Mouse (Mus musculus) spleen, adult 2 months (tissue): Measurements from ENCODE around the gene Unc119. TPM values are rescaled to one million over a fixed set of nuclear protein-coding genes. Genes with fewer than 3 reads are reported as not detected.

Source experiments
- DNase-seq, 2 experiments: peaks; one replicate each; pipeline versions ENCODE4 v3.0.0 to v3.0.0-alpha.2; 2012 to 2021; ENCODE audit warnings: low spot score in 2 of 2, low read depth in 1 of 2
- H3K27ac ChIP-seq: fragments of 200-500 bp; 2 replicates; pipeline ENCODE4 v1.5.1; 2012; ENCODE audit warnings: low read length, inconsistent platforms; ENCODE audit not compliant: insufficient read depth
- H3K27me3 ChIP-seq: fragments of 200-500 bp; 2 replicates; pipeline ENCODE4 v1.6.1; 2012; ENCODE audit warnings: mild to moderate bottlenecking, moderate library complexity, low read length, inconsistent platforms; ENCODE audit not compliant: control insufficient read depth, insufficient read depth
- H3K36me3 ChIP-seq: fragments of 200-500 bp; 2 replicates; pipeline ENCODE4 v1.6.1; 2012; ENCODE audit warnings: mild to moderate bottlenecking, low read length, inconsistent platforms; ENCODE audit not compliant: control insufficient read depth, insufficient read depth
- H3K4me1 ChIP-seq: fragments of 200-500 bp; 2 replicates; pipeline ENCODE4 v1.6.1; 2011; ENCODE audit warnings: inconsistent platforms; ENCODE audit not compliant: control insufficient read depth, insufficient read depth, insufficient read length
- H3K4me3 ChIP-seq: fragments of 200-500 bp; 2 replicates; pipeline ENCODE4 v1.5.1; 2011; ENCODE audit warnings: mild to moderate bottlenecking, inconsistent platforms; ENCODE audit not compliant: insufficient read depth, insufficient read length; ENCODE audit errors: extremely low read depth
- CTCF ChIP-seq: fragments of 200-500 bp; IDR thresholded peaks from 2 replicates; pipeline ENCODE4 v1.5.1; 2011; ENCODE audit warnings: mild to moderate bottlenecking, inconsistent platforms; ENCODE audit not compliant: insufficient read depth, insufficient read length, insufficient replicate concordance; ENCODE audit errors: extremely low read depth
- POLR2A ChIP-seq: fragments of 200-500 bp; IDR thresholded peaks from 2 replicates; pipeline ENCODE4 v1.6.1; 2011; ENCODE audit warnings: low read depth, low read length, inconsistent platforms
- WGBS: fragments of 180-500 bp; shearing (Covaris S2); methylation state at CpG from one replicate; pipeline ENCODE4 v1.1.7; 2018; 5-methylcytosine and 5-hydroxymethylcytosine counted together
- polyA plus RNA-seq: library from polyadenylated mRNA; depleted of rRNA; stranded (reverse); fragments of >200 nt; gene quantifications from 2 replicates; pipeline ENCODE4 v1.2.3, GENCODE M21; 2012

The Unc119 gene
- polyA plus RNA-seq, 1 experiment, result 66.6 TPM

DNA sequence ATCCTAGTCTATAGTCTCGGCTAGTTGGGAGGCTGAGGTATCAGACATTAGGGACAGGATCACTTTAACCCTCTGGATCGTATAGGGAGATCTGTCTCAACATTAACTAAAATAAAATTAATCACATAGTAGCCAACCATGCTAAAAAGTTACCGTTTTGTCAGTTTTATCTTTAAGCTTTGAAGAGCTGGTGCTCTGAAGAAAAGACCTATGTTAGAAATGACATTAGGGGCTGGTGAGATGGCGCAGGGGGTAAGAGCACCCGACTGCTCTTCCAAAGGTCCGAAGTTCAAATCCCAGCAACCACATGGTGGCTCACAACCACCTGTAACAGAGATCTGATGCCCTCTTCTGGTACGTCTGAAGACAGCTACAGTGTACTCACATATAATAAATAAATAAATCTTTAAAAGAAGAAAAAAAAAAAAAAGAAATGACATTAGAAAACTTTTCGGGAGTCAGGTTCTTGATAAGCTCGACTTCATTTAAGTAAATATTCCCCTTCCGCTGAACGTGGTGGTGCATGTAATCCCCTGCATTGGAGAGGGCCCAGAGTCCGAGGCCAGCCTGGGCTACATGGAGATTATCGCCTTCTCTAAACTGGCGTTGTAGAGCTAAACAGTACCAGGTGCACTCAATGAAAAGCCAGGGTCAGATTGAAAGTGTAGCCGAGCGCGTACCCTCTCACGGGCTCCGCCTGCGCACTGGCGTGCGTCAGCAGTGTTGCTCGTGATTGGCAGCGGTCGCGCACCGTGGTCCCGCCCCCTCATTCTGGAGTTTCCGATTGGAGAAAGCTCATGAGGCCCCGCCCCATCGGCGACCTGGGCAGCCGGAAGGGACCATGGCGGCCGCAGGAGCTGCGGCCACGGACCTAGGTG is 15.4 kb upstream of the Unc119 start, which contains the start of gene Pigs:
Gene Pigs, plus strand, starts transcription at position 782 of the 878 bp plus-strand sequence.
- Histone ChIP-seq H3K27ac (peak within 1 kb of the TSS; percentile 53), H3K36me3 (no peaks in the 10 kb centered on the region; the same call in 1 of the 2 replicates), H3K4me3 (peak within 1 kb of the TSS; percentile 75), H3K4me1 (peaks cover 6% of the 10 kb centered on the region; the same call in 1 of the 2 replicates), H3K27me3 (no peaks in the 10 kb centered on the region)
- peak; percentile 52 for TF ChIP-seq POLR2A
- no peak for TF ChIP-seq CTCF
- DNase-seq, result peak; percentile 83 to 97
- 10% methylated on average over 37 of the region's 37 CpGs for WGBS

- Histone ChIP-seq H3K4me3 (peak overlapping the region; percentile 75), H3K27ac (peak overlapping the region; percentile 49), H3K27me3 (no peaks in the 10 kb centered on the region), H3K4me1 (peaks cover 2% of the 10 kb centered on the region; the same call in 1 of the 2 replicates), H3K36me3 (peaks cover 4% of the 10 kb centered on the region)
- WGBS, result under 1% methylated on average over 41 of the region's 41 CpGs
- TF ChIP-seq CTCF, result no peak
- TF ChIP-seq POLR2A, result no peak
- DNase-seq, result no peak
Measured at GRCm38 (mm10) chr11:78328512-78329056, 14.7 kb upstream of the Unc119 start.

DNA sequence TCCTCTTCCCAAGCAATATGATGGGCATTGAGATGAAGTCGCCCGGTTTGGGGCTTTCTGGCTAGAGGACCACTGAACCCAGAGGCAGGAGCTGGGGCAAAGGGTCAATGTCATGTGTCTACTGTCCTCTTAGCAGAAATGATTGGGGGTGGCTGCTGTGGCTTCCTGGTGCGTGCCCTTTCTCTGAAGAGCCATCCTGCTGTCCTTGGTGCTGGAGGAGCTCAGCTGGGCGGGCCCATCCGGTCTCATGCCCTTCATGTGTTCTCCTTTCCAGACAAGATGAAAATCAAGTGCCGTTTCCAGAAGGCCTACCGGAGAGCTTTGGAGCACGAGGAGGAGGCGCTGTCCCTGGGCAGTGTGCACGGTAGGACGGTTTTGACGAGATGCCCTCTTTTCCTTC is 10.6 kb upstream of the Unc119 start:
- WGBS, result 94% methylated on average over 12 of the region's 12 CpGs
- DNase-seq, result no peak
- Histone ChIP-seq H3K27ac (no peak overlapping the region), H3K27me3 (no peaks in the 10 kb centered on the region), H3K4me1 (peaks cover 2% of the 10 kb centered on the region; the same call in 1 of the 2 replicates), H3K36me3 (peaks cover 18% of the 10 kb centered on the region), H3K4me3 (no peak overlapping the region)
- TF ChIP-seq CTCF (no peak), POLR2A (no peak)

- 90% methylated on average over 5 of the region's 5 CpGs for WGBS
- TF ChIP-seq POLR2A, result no peak
- TF ChIP-seq CTCF, result no peak
- Histone ChIP-seq H3K4me3 (no peak overlapping the region), H3K27ac (no peak overlapping the region), H3K36me3 (peaks cover 21% of the 10 kb centered on the region), H3K27me3 (no peaks in the 10 kb centered on the region), H3K4me1 (peaks cover 2% of the 10 kb centered on the region; the same call in 1 of the 2 replicates)
- DNase-seq, result no peak
Measured at GRCm38 (mm10) chr11:78333992-78334391, 9.3 kb upstream of the Unc119 start.

- H3K4me1 ChIP-seq, result no peaks in the 10 kb centered on the region
- H3K36me3 ChIP-seq, result peaks cover 36% of the 10 kb centered on the region
- no peak for TF ChIP-seq POLR2A
- no peak overlapping the region for H3K4me3 ChIP-seq
- no peak overlapping the region for H3K27ac ChIP-seq
- 95% methylated on average over 8 of the region's 8 CpGs for WGBS
- H3K27me3 ChIP-seq, result no peaks in the 10 kb centered on the region
- no peak for DNase-seq
Measured at GRCm38 (mm10) chr11:78337040-78337439, 6.2 kb upstream of the Unc119 start.

DNA sequence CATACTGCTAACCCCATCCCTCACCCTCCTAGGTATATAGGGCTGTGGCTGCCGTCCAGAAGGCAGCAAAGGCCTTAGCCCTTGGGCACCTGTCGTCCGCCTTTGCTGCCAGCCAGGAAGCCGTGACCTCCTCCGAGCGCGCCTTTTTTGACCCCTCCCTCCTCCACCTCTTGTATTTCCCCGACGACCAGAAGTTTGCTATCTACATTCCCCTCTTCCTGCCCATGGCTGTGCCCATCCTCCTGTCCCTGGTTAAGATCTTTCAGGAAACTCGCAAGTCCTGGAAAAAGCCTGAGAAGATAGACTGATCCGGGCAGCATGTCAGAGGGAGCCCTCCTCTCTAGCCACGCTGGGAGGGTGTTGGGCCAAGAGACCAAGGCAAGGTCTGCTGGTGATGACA is 1.6 kb upstream of the Unc119 start:
- 88% methylated on average over 12 of the region's 12 CpGs for WGBS
- Histone ChIP-seq H3K27me3 (no peaks in the 10 kb centered on the region), H3K36me3 (peaks cover 20% of the 10 kb centered on the region)

More for the DNA sequence above, 1.6 kb upstream of the Unc119 start:
- Histone ChIP-seq H3K4me3 (no peak overlapping the region), H3K27ac (no peak overlapping the region), H3K4me1 (peaks cover 28% of the 10 kb centered on the region)
- TF ChIP-seq CTCF (no peak), POLR2A (no peak)
- DNase-seq, result no peak
